Mouse (Mus musculus) lung, postnatal 0 days (tissue): ENCODE measurements at regions not wholly inside any gene's neighbourhood (a gene's known extent, or its start where the extent isn't known, plus 50 kb on each side); places are given as distances from the start of the nearest gene placed in this dataset.

Experiments
- ATAC-seq: fragments of 200-750 bp; cut with Nextera tagmentation; 2 replicates; pipeline ENCODE4 v1.8.0; 2017; ENCODE audit warnings: moderate library complexity
- DNase-seq: peaks from one replicate; pipeline ENCODE4 v3.0.0-alpha.2; 2016; ENCODE audit warnings: low spot score
- H3K27ac ChIP-seq: fragments of 300-500 bp; sonication (generic); 2 replicates; pipeline ENCODE4 v1.5.1; 2014; ENCODE audit warnings: antibody characterized with exemption, mild to moderate bottlenecking, low read length, mixed read lengths
- H3K27me3 ChIP-seq: fragments of 300-500 bp; sonication (generic); replicated peaks from 2 replicates; pipeline ENCODE4 v1.6.1; 2014; ENCODE audit warnings: low read length, mixed read lengths; ENCODE audit not compliant: insufficient read depth
- H3K36me3 ChIP-seq: fragments of 300-500 bp; sonication (generic); 2 replicates; pipeline ENCODE4 v1.6.1; 2014; ENCODE audit warnings: low read length, mixed read lengths; ENCODE audit not compliant: insufficient read depth
- H3K4me1 ChIP-seq: fragments of 300-500 bp; sonication (generic); 2 replicates; pipeline ENCODE4 v1.6.1; 2014; ENCODE audit warnings: antibody characterized with exemption, low read depth, low read length, mixed read lengths; ENCODE audit not compliant: insufficient read depth
- H3K4me2 ChIP-seq: fragments of 300-500 bp; sonication (generic); replicated peaks from 2 replicates; pipeline ENCODE4 v1.6.1; 2014; ENCODE audit warnings: low read depth, mild to moderate bottlenecking, low read length, moderate library complexity, mixed read lengths
- H3K4me3 ChIP-seq: fragments of 300-500 bp; sonication (generic); 2 replicates; pipeline ENCODE4 v1.5.1; 2014; ENCODE audit warnings: low read depth, low read length
- H3K9ac ChIP-seq: fragments of 300-500 bp; sonication (generic); replicated peaks from 2 replicates; pipeline ENCODE4 v1.6.1; 2014; ENCODE audit warnings: low read depth, mild to moderate bottlenecking
- H3K9me3 ChIP-seq: fragments of 300-500 bp; sonication (generic); 2 replicates; pipeline ENCODE4 v1.6.1; 2016; ENCODE audit warnings: low read length, mixed read lengths
- CTCF ChIP-seq: IDR thresholded peaks from 2 replicates; pipeline ENCODE4 v1.5.1; 2016; ENCODE audit warnings: antibody characterized with exemption, mild to moderate bottlenecking
- EP300 ChIP-seq: IDR thresholded peaks from 2 replicates; pipeline ENCODE4 v1.6.1; 2016; ENCODE audit warnings: antibody characterized with exemption, mild to moderate bottlenecking, control low read depth
- WGBS: fragments of 180-500 bp; shearing (Covaris S2); extraction: QIAGEN DNeasy Blood & Tissue Kit; methylation state at CpG from one replicate; pipeline ENCODE4 v1.1.7; 2014; 5-methylcytosine and 5-hydroxymethylcytosine counted together

GRCm38 (mm10) chr5:52048790-52049189, 141.5 kb downstream of the Dhx15 start:
- ATAC-seq: no peak
- Histone ChIP-seq H3K36me3 (no peaks in the 10 kb centered on the region), H3K4me2 (no peak overlapping the region), H3K27ac (no peak overlapping the region), H3K4me1 (no peaks in the 10 kb centered on the region), H3K9ac (no peak overlapping the region), H3K27me3 (no peaks in the 10 kb centered on the region), H3K4me3 (no peak overlapping the region), H3K9me3 (no peaks in the 10 kb centered on the region)
- no peak for TF ChIP-seq CTCF
- DNase-seq: no peak
- WGBS: 76% methylated on average over 1 of the region's 1 CpGs

GRCm38 (mm10) chr5:52046704-52047103, 143.6 kb downstream of the Dhx15 start:
- WGBS: 38% methylated on average over 3 of the region's 3 CpGs
- no peak overlapping the region for H3K4me3 ChIP-seq
- no peak for TF ChIP-seq CTCF
- TF ChIP-seq EP300: no peak
- no peaks in the 10 kb centered on the region for H3K4me1 ChIP-seq
- no peak overlapping the region for H3K9ac ChIP-seq
- H3K27ac ChIP-seq: no peak overlapping the region
- ATAC-seq (no peak), DNase-seq (no peak)
- H3K27me3 ChIP-seq: no peaks in the 10 kb centered on the region
- no peaks in the 10 kb centered on the region for H3K9me3 ChIP-seq
- H3K36me3 ChIP-seq: no peaks in the 10 kb centered on the region
- no peak overlapping the region for H3K4me2 ChIP-seq

- Histone ChIP-seq H3K4me2 (no peak overlapping the region), H3K27ac (no peak overlapping the region), H3K36me3 (no peaks in the 10 kb centered on the region), H3K27me3 (no peaks in the 10 kb centered on the region), H3K9ac (no peak overlapping the region), H3K4me3 (no peak overlapping the region), H3K9me3 (no peaks in the 10 kb centered on the region), H3K4me1 (no peaks in the 10 kb centered on the region)
- 78% methylated on average over 3 of the region's 3 CpGs for WGBS
- TF ChIP-seq CTCF: no peak
- no peak for TF ChIP-seq EP300
- DNase-seq (no peak), ATAC-seq (no peak)
These were observed 146.2 kb downstream of the Dhx15 start for GRCm38 (mm10) chr5:52044101-52044500.

- 70% methylated on average over 3 of the region's 3 CpGs for WGBS
- no peaks in the 10 kb centered on the region for H3K36me3 ChIP-seq
- TF ChIP-seq EP300: no peak
- no peak for TF ChIP-seq CTCF
These were observed 148.9 kb downstream of the Dhx15 start for GRCm38 (mm10) chr5:52041447-52041846.

GRCm38 (mm10) chr5:52040427-52041312, 149.6 kb downstream of the Dhx15 start:
- no peak overlapping the region for H3K27ac ChIP-seq
- no peaks in the 10 kb centered on the region for H3K9me3 ChIP-seq
- H3K27me3 ChIP-seq: no peaks in the 10 kb centered on the region
- H3K36me3 ChIP-seq: no peaks in the 10 kb centered on the region
- no peak overlapping the region for H3K4me3 ChIP-seq
- H3K4me2 ChIP-seq: no peak overlapping the region
- no peak for DNase-seq
- H3K9ac ChIP-seq: no peak overlapping the region
- no peak for ATAC-seq
- TF ChIP-seq EP300 (no peak), CTCF (no peak)
- H3K4me1 ChIP-seq: no peaks in the 10 kb centered on the region
- WGBS: 52% methylated on average over 24 of the region's 24 CpGs

More at GRCm38 (mm10) chr5:52041447-52041846, 148.9 kb downstream of the Dhx15 start:
- Histone ChIP-seq H3K4me1 (no peaks in the 10 kb centered on the region), H3K27me3 (no peaks in the 10 kb centered on the region), H3K4me2 (no peak overlapping the region), H3K9ac (no peak overlapping the region), H3K9me3 (no peaks in the 10 kb centered on the region), H3K27ac (no peak overlapping the region), H3K4me3 (no peak overlapping the region)
- DNase-seq (no peak), ATAC-seq (no peak)

- DNase-seq (no peak), ATAC-seq (no peak)
- WGBS: 81% methylated on average over 6 of the region's 6 CpGs
- Histone ChIP-seq H3K4me1 (no peaks in the 10 kb centered on the region), H3K27me3 (no peaks in the 10 kb centered on the region), H3K36me3 (no peaks in the 10 kb centered on the region), H3K4me2 (no peak overlapping the region), H3K9ac (no peak overlapping the region), H3K9me3 (no peaks in the 10 kb centered on the region), H3K27ac (no peak overlapping the region), H3K4me3 (no peak overlapping the region)
- no peak for TF ChIP-seq EP300
- TF ChIP-seq CTCF: no peak
These were observed 155.0 kb downstream of the Dhx15 start for GRCm38 (mm10) chr5:52035339-52035738.
